Mouse (Mus musculus): ENCODE data around the gene Ccdc141. TPM values are rescaled to one million over a fixed set of nuclear protein-coding genes. Genes with fewer than 3 reads are reported as not detected.

Gene Ccdc141
- polyA plus RNA-seq, 1 experiment = 0.41 TPM

GRCm38 (mm10) chr2:77187501-77187900 is 17.1 kb upstream of the Ccdc141 start:
- Histone ChIP-seq H3K4me1 (ENCODE audit: control insufficient read depth, insufficient read depth, insufficient read length, low read length) (no peaks in the 10 kb centered on the region), H3K27ac (ENCODE audit: insufficient read depth, low read depth, low read length) (no peak overlapping the region), H3K4me3 (ENCODE audit: low read depth, low read length) (no peak overlapping the region), H3K27me3 (ENCODE audit: control insufficient read depth, insufficient read depth, low read length) (no peaks in the 10 kb centered on the region), H3K36me3 (ENCODE audit: control insufficient read depth, insufficient read depth, low read length) (peaks cover 41% of the 10 kb centered on the region)
- TF ChIP-seq POLR2A (IDR thresholded peaks at IDR 0.05; ENCODE audit: low read depth, low read length) (no peak), CTCF (IDR thresholded peaks at IDR 0.05; ENCODE audit: extremely low read depth, insufficient read length, insufficient replicate concordance, low read depth, low read length) (no peak)
- 94% methylated on average over 3 of the region's 3 CpGs for WGBS

DNA sequence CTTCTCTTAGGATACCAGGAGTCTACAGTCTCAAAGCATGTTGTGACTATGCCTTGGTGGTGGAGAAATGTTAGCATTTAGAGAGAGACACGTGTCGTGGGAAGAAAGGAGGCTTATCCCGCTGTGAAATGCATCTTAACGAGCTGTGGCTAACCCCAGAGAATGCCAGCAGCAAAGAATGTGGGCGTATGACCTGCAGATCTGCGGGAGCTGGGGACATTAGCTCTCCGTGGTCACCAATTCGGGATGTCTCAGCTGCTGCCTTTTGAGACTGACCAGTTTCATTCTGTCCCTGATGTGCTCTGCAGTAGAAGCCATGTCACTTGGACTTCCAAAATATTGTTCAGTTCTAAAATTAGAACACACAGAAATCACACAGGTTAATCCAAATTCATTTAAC is 16.5 kb upstream of the Ccdc141 start:
- TF ChIP-seq POLR2A (IDR thresholded peaks at IDR 0.05; ENCODE audit: low read depth, low read length) (no peak), CTCF (IDR thresholded peaks at IDR 0.05; ENCODE audit: extremely low read depth, insufficient read length, insufficient replicate concordance, low read depth, low read length) (no peak)
- WGBS = 87% methylated on average over 8 of the region's 8 CpGs

DNA sequence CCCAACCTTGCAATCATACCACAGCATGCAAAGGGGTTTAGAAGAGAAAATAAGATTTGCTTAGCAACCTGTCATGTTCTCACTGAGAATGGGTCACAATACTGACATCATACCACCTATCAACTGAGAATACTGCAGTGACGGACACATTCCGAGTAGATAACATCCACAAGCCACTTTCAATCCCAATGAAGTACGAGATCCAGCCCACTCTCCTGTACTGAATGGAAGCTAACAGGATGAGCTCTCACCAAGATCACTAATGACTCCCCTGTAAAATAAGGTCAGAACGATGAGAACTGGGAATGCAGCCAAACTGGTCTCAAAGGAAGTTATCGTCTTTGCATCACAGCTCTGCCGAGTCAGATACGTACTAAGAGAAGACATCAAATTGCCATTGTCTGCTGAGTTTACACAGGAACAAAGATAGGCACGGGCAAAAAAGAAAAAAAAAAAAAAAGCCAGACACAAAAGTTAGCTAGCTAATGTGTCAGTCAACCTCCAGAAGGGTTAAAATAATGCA is 13.7 kb upstream of the Ccdc141 start:
- TF ChIP-seq POLR2A (IDR thresholded peaks at IDR 0.05; ENCODE audit: low read depth, low read length) (no peak), CTCF (IDR thresholded peaks at IDR 0.05; ENCODE audit: extremely low read depth, insufficient read length, insufficient replicate concordance, low read depth, low read length) (no peak)
- WGBS = 62% methylated on average over 8 of the region's 8 CpGs
- Histone ChIP-seq H3K4me3 (ENCODE audit: low read depth, low read length) (no peak overlapping the region), H3K36me3 (ENCODE audit: control insufficient read depth, insufficient read depth, low read length) (peaks cover 22% of the 10 kb centered on the region), H3K4me1 (ENCODE audit: control insufficient read depth, insufficient read depth, insufficient read length, low read length) (no peaks in the 10 kb centered on the region), H3K27me3 (ENCODE audit: control insufficient read depth, insufficient read depth, low read length) (no peaks in the 10 kb centered on the region), H3K27ac (ENCODE audit: insufficient read depth, low read depth, low read length) (no peak overlapping the region)

More for the DNA sequence above, 16.5 kb upstream of the Ccdc141 start:
- Histone ChIP-seq H3K27ac (ENCODE audit: insufficient read depth, low read depth, low read length) (no peak overlapping the region), H3K4me1 (ENCODE audit: control insufficient read depth, insufficient read depth, insufficient read length, low read length) (no peaks in the 10 kb centered on the region), H3K4me3 (ENCODE audit: low read depth, low read length) (no peak overlapping the region), H3K36me3 (ENCODE audit: control insufficient read depth, insufficient read depth, low read length) (peaks cover 39% of the 10 kb centered on the region), H3K27me3 (ENCODE audit: control insufficient read depth, insufficient read depth, low read length) (no peaks in the 10 kb centered on the region)

- H3K27ac ChIP-seq (ENCODE audit: insufficient read depth, low read depth, low read length) = no peak overlapping the region
- peaks cover 19% of the 10 kb centered on the region for H3K36me3 ChIP-seq (ENCODE audit: control insufficient read depth, insufficient read depth, low read length)
- TF ChIP-seq POLR2A (IDR thresholded peaks at IDR 0.05; ENCODE audit: low read depth, low read length) (no peak), CTCF (IDR thresholded peaks at IDR 0.05; ENCODE audit: extremely low read depth, insufficient read length, insufficient replicate concordance, low read depth, low read length) (no peak)
- H3K4me1 ChIP-seq (ENCODE audit: control insufficient read depth, insufficient read depth, insufficient read length, low read length) = no peaks in the 10 kb centered on the region
- no peaks in the 10 kb centered on the region for H3K27me3 ChIP-seq (ENCODE audit: control insufficient read depth, insufficient read depth, low read length)
- no peak overlapping the region for H3K4me3 ChIP-seq (ENCODE audit: low read depth, low read length)
- 76% methylated on average over 2 of the region's 2 CpGs for WGBS
These were observed 13.2 kb upstream of the Ccdc141 start for GRCm38 (mm10) chr2:77183646-77184045.

DNA sequence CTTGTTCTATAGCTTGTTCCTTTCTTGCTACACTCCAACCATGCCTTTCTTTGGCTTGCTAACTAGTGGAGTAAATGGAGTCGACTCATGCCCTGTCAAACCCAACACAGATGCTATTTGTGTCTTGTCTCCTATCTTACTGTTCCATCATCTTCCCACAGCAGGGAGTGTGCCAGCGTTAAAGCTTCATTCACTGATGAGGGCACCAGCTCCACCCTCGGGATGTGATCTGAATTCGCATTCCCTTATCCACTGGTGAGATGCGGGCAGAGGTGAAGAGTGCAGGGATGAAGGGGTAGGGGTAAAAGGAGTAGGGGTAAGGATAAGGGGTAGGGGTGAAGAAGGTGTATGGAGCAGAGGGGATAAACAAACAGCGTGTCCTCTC is 12.6 kb upstream of the Ccdc141 start:
- WGBS = 88% methylated on average over 6 of the region's 6 CpGs
- Histone ChIP-seq H3K4me1 (ENCODE audit: control insufficient read depth, insufficient read depth, insufficient read length, low read length) (no peaks in the 10 kb centered on the region), H3K27me3 (ENCODE audit: control insufficient read depth, insufficient read depth, low read length) (no peaks in the 10 kb centered on the region), H3K4me3 (ENCODE audit: low read depth, low read length) (no peak overlapping the region), H3K27ac (ENCODE audit: insufficient read depth, low read depth, low read length) (no peak overlapping the region), H3K36me3 (ENCODE audit: control insufficient read depth, insufficient read depth, low read length) (peaks cover 16% of the 10 kb centered on the region)
- no peak for TF ChIP-seq POLR2A (IDR thresholded peaks at IDR 0.05; ENCODE audit: low read depth, low read length)
- no peak for TF ChIP-seq CTCF (IDR thresholded peaks at IDR 0.05; ENCODE audit: extremely low read depth, insufficient read length, insufficient replicate concordance, low read depth, low read length)

DNA sequence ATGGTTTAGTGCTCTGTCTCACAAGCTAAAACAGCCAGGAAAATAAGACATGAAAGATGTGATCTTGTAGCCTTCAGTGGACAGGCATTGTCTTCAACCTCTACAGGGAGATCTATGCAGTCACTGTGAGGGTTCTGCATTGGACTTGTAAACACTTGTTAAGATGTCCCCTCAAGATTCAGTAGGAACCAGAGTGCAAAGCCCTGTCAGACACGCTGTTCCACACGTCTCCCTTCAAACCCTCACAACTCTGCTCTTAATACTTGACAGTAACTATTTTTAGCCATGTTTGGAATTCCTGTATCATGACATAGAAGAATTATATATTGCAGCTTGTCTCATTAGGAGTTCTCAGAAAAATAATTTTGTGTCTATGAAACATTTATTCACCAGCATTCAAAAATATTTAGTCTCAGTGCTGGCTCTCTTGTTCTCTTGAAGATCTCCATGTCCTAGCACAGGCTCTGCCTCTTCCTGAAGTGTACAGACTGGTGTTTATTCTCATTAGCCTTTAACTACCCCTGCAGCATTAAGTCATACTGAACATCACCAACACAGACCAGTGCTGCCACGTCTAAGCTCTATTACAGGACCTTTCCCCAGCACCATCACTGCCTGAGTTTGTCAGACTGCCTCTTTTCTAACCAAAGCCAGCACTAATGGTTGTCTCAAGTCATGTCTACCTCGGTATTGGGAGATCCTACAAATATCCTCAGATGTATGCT is 12.0 kb upstream of the Ccdc141 start:
- no peak overlapping the region for H3K27ac ChIP-seq (ENCODE audit: insufficient read depth, low read depth, low read length)
- WGBS = 80% methylated on average over 4 of the region's 4 CpGs
- TF ChIP-seq CTCF (IDR thresholded peaks at IDR 0.05; ENCODE audit: extremely low read depth, insufficient read length, insufficient replicate concordance, low read depth, low read length) = no peak
- TF ChIP-seq POLR2A (IDR thresholded peaks at IDR 0.05; ENCODE audit: low read depth, low read length) = no peak
- H3K4me3 ChIP-seq (ENCODE audit: low read depth, low read length) = no peak overlapping the region
- no peaks in the 10 kb centered on the region for H3K4me1 ChIP-seq (ENCODE audit: control insufficient read depth, insufficient read depth, insufficient read length, low read length)
- no peaks in the 10 kb centered on the region for H3K27me3 ChIP-seq (ENCODE audit: control insufficient read depth, insufficient read depth, low read length)
- peaks cover 12% of the 10 kb centered on the region for H3K36me3 ChIP-seq (ENCODE audit: control insufficient read depth, insufficient read depth, low read length)

- Histone ChIP-seq H3K4me1 (ENCODE audit: control insufficient read depth, insufficient read depth, insufficient read length, low read length) (peaks cover 5% of the 10 kb centered on the region; the same call in 1 of the 2 replicates), H3K4me3 (ENCODE audit: low read depth, low read length) (no peak overlapping the region), H3K27me3 (ENCODE audit: control insufficient read depth, insufficient read depth, low read length) (no peaks in the 10 kb centered on the region), H3K36me3 (ENCODE audit: control insufficient read depth, insufficient read depth, low read length) (no peaks in the 10 kb centered on the region), H3K27ac (ENCODE audit: insufficient read depth, low read depth, low read length) (no peak overlapping the region)
- 23% methylated on average over 2 of the region's 2 CpGs for WGBS
- no peak for TF ChIP-seq POLR2A (IDR thresholded peaks at IDR 0.05; ENCODE audit: low read depth, low read length)
- no peak for TF ChIP-seq CTCF (IDR thresholded peaks at IDR 0.05; ENCODE audit: extremely low read depth, insufficient read length, insufficient replicate concordance, low read depth, low read length)
These were observed 7.0 kb upstream of the Ccdc141 start for GRCm38 (mm10) chr2:77177472-77177871.
